In genomic region chr7:35555224-35556204, GRCm38 (mm10) we compare ENCODE assay signal across 8 mouse cellular contexts. TPM values are rescaled to one million over a fixed set of nuclear protein-coding genes. Genes with fewer than 3 reads are reported as not detected.
A peak's percentile ranks its signal among the peaks of the same experiment; 100 is the strongest.
DNase-seq lines count a peak whose midpoint lies in the region; ATAC-seq and TF ChIP-seq lines count a peak whose summit lies in the region.

No protein-coding gene starts in this region.

- DNase-seq in MEL (ENCODE audit: low read depth, low spot score) = peak; percentile 92
- DNase-seq in cerebellum, adult 2 months = peak; percentile 87 to 89
- peak; percentile 95 for DNase-seq in forelimb bud, embryonic 11.5 days (ENCODE audit: low read depth, low spot score)
- peak; percentile 91 for DNase-seq in hindbrain, embryonic 10.5 days (ENCODE audit: low spot score)
- DNase-seq in layer of hippocampus, adult 9-11 months = peak; percentile 91
- DNase-seq in lung, postnatal 0 days (ENCODE audit: low spot score) = peak; percentile 95
- DNase-seq in ovary, postnatal 14 days (ENCODE audit: low spot score) = peak; percentile 81
- peak; percentile 89 for DNase-seq in thymus, postnatal 14 days

- peak overlapping the region; percentile 87 for H3K27ac ChIP-seq in MEL (ENCODE audit: control insufficient read depth, low read depth, low read length)
- H3K27ac ChIP-seq in cerebellum, adult 2 months (ENCODE audit: insufficient read depth, low read length) = peak overlapping the region; percentile 97
- peak overlapping the region; percentile 97 for H3K27ac ChIP-seq in hindbrain, embryonic 10.5 days
- H3K27ac ChIP-seq in lung, postnatal 0 days (ENCODE audit: low read length) = peak overlapping the region; percentile 99

- H3K79me2 ChIP-seq in MEL (ENCODE audit: control insufficient read depth, insufficient read depth, low read length, poor library complexity) = peaks cover 15% of the 10 kb centered on the region

- peak; percentile 94 for ATAC-seq in lung, postnatal 0 days

- H3K4me2 ChIP-seq in lung, postnatal 0 days (replicated peaks; ENCODE audit: low read depth, low read length) = peak overlapping the region; percentile 97

- H3K9me3 ChIP-seq in MEL (replicated peaks; ENCODE audit: insufficient read depth, low read length) = no peaks in the 10 kb centered on the region
- H3K9me3 ChIP-seq in hindbrain, embryonic 10.5 days = no peaks in the 10 kb centered on the region
- H3K9me3 ChIP-seq in lung, postnatal 0 days (ENCODE audit: low read length) = no peaks in the 10 kb centered on the region

- peaks cover 7 to 39% of the 10 kb centered on the region in 2 experiments for H3K36me3 ChIP-seq in MEL (ENCODE audit: control insufficient read depth in 1 of 2, insufficient read depth in 2 of 2, low read length in 2 of 2)
- peaks cover 12% of the 10 kb centered on the region for H3K36me3 ChIP-seq in hindbrain, embryonic 10.5 days
- no peaks in the 10 kb centered on the region for H3K36me3 ChIP-seq in lung, postnatal 0 days (ENCODE audit: insufficient read depth, low read length)

- no peak for TF ChIP-seq CTCF in MEL (IDR thresholded peaks at IDR 0.05 in 2 of 3, conservative IDR thresholded peaks at IDR 0.05 in 1 of 3; ENCODE audit: control insufficient read depth in 1 of 3, insufficient read depth in 1 of 3, low read depth in 2 of 3, low read length in 3 of 3, poor library complexity in 1 of 3, severe bottlenecking in 1 of 3)
- no peak for TF ChIP-seq CTCF in cerebellum, adult 2 months (IDR thresholded peaks at IDR 0.05; ENCODE audit: borderline replicate concordance, insufficient read depth, low read depth, low read length)
- TF ChIP-seq CTCF in lung, postnatal 0 days (IDR thresholded peaks at IDR 0.05) = no peak

- H3K9ac ChIP-seq in MEL (ENCODE audit: control insufficient read depth, low read depth, low read length, poor library complexity, severe bottlenecking) = peak overlapping the region; percentile 94
- peak overlapping the region; percentile 98 for H3K9ac ChIP-seq in lung, postnatal 0 days (replicated peaks; ENCODE audit: low read depth)

- peak; percentile 83 to 88 for TF ChIP-seq POLR2A in MEL (IDR thresholded peaks at IDR 0.05; ENCODE audit: control insufficient read depth in 1 of 2, insufficient read depth in 1 of 2, low read depth in 1 of 2, low read length in 2 of 2, poor library complexity in 1 of 2)
- peak; percentile 79 for TF ChIP-seq POLR2A in cerebellum, adult 2 months (IDR thresholded peaks at IDR 0.05; ENCODE audit: borderline replicate concordance, insufficient read depth, low read length)

- H3K4me3 ChIP-seq in MEL (ENCODE audit: control insufficient read depth in 1 of 2, insufficient read depth in 1 of 2, low read depth in 2 of 2, low read length in 2 of 2) = peak overlapping the region; percentile 78 to 83
- H3K4me3 ChIP-seq in cerebellum, adult 2 months (replicated peaks; ENCODE audit: insufficient read depth, low read depth, low read length) = peak overlapping the region; percentile 79
- peak overlapping the region; percentile 87 for H3K4me3 ChIP-seq in hindbrain, embryonic 10.5 days
- peak overlapping the region; percentile 87 for H3K4me3 ChIP-seq in lung, postnatal 0 days (ENCODE audit: low read depth, low read length)

- peaks cover 10 to 40% of the 10 kb centered on the region in 2 experiments for H3K4me1 ChIP-seq in MEL (ENCODE audit: control insufficient read depth in 1 of 2, insufficient read depth in 2 of 2, low read length in 2 of 2)
- H3K4me1 ChIP-seq in cerebellum, adult 2 months (ENCODE audit: control insufficient read depth, insufficient read depth, low read length) = peaks cover 4% of the 10 kb centered on the region; the same call in 1 of the 2 replicates
- peaks cover 18% of the 10 kb centered on the region for H3K4me1 ChIP-seq in hindbrain, embryonic 10.5 days (replicated peaks)
- H3K4me1 ChIP-seq in lung, postnatal 0 days (ENCODE audit: insufficient read depth, low read depth, low read length) = peaks cover 3% of the 10 kb centered on the region; the same call in 1 of the 2 replicates

- TF ChIP-seq RAD21 in MEL (IDR thresholded peaks at IDR 0.05; ENCODE audit: low read depth, low read length) = no peak

- TF ChIP-seq EP300 in MEL (IDR thresholded peaks at IDR 0.05; ENCODE audit: low read depth in 1 of 2, low read length in 2 of 2) = 0 out of 4 replicates have a peak, but pooled peaks of 1 of the 2 experiments have one; percentile 10
- no peak for TF ChIP-seq EP300 in lung, postnatal 0 days (IDR thresholded peaks at IDR 0.05)

- no peaks in the 10 kb centered on the region for H3K27me3 ChIP-seq in MEL (ENCODE audit: control insufficient read depth in 1 of 2, insufficient read depth in 2 of 2, low read length in 2 of 2)
- no peaks in the 10 kb centered on the region for H3K27me3 ChIP-seq in cerebellum, adult 2 months (ENCODE audit: control insufficient read depth, insufficient read depth, low read length)
- H3K27me3 ChIP-seq in hindbrain, embryonic 10.5 days (ENCODE audit: insufficient read depth, poor library complexity, severe bottlenecking) = no peaks in the 10 kb centered on the region
- H3K27me3 ChIP-seq in lung, postnatal 0 days (replicated peaks; ENCODE audit: insufficient read depth, low read length) = no peaks in the 10 kb centered on the region

- WGBS in cerebellum, adult 2 months = under 1% methylated on average over 93 of the region's 93 CpGs
- 1% methylated on average over 93 of the region's 93 CpGs for WGBS in hindbrain, embryonic 10.5 days
- 2% methylated on average over 86 of the region's 93 CpGs for WGBS in lung, postnatal 0 days

TF ChIP-seq in MEL, 35 proteins besides CTCF, POLR2A, EP300 and RAD21 (continues in another document):
- TF ChIP-seq JUND (IDR thresholded peaks at IDR 0.05; ENCODE audit: low read depth, low read length) (no peak), KAT2A (conservative IDR thresholded peaks at IDR 0.05; ENCODE audit: low read depth, low read length) (no peak; the same call in 1 of the 2 replicates), HCFC1 (IDR thresholded peaks at IDR 0.05; ENCODE audit: low read depth, low read length) (peak; percentile 84), MYC (IDR thresholded peaks at IDR 0.05; ENCODE audit: low read depth, low read length) (0 out of 2 replicates have a peak, but pooled peaks have one; percentile 6), ZNF384 (IDR thresholded peaks at IDR 0.05; ENCODE audit: low read depth, low read length) (no peak), GATA1 (IDR thresholded peaks at IDR 0.05; ENCODE audit: low read depth, low read length) (no peak), MEF2A (IDR thresholded peaks at IDR 0.05; ENCODE audit: extremely low read depth, insufficient replicate concordance, low read depth, low read length, poor library complexity, severe bottlenecking) (no peak), MYB (IDR thresholded peaks at IDR 0.05; ENCODE audit: low read depth, low read length) (no peak), GABPA (IDR thresholded peaks at IDR 0.05; ENCODE audit: low read depth, low read length) (no peak), POLR2AphosphoS5 (IDR thresholded peaks at IDR 0.05; ENCODE audit: borderline replicate concordance, low read depth, low read length) (no peak), ZKSCAN1 (IDR thresholded peaks at IDR 0.05; ENCODE audit: low read depth, low read length) (no peak), SIN3A (IDR thresholded peaks at IDR 0.05; ENCODE audit: low read length) (peak; percentile 69), SMC3 (IDR thresholded peaks at IDR 0.05; ENCODE audit: low read depth, low read length) (no peak), TBP (IDR thresholded peaks at IDR 0.05; ENCODE audit: low read depth, low read length) (peak; percentile 56; the same call in 1 of the 2 replicates), MAX (IDR thresholded peaks at IDR 0.05; ENCODE audit: low read length) (peak; percentile 68), POLR2AphosphoS2 (IDR thresholded peaks at IDR 0.05; ENCODE audit: low read length) (no peak; the same call in 1 of the 2 replicates), ELF1 (IDR thresholded peaks at IDR 0.05; ENCODE audit: low read depth, low read length) (0 out of 2 replicates have a peak, but pooled peaks have one; percentile 7), USF1 (IDR thresholded peaks at IDR 0.05; ENCODE audit: low read depth, low read length) (no peak), RCOR1 (IDR thresholded peaks at IDR 0.05; ENCODE audit: low read depth, low read length) (no peak)

RNA-seq across cellular contexts. Expression of gene Nudt19, which starts 0.6 kb away (rescaled TPM):
- total RNA-seq in MEL (2012; rRNA removed) = 83.2 and 89.1 TPM in 2 replicates
- polyA plus RNA-seq in MEL (2012; ENCODE audit: insufficient read depth in 1 of 2, insufficient read length in 2 of 2, low read depth in 1 of 2, low replicate concordance in 2 of 2, missing spikeins in 1 of 2) = 100 to 1,000 TPM in 1 of 2 experiments, 10 to 100 TPM in 1; 67.6 to 631 TPM
- 88.4 and 103 TPM in 2 replicates for polyA plus RNA-seq in cerebellum, adult 2 months (2012; rRNA removed)
- polyA plus RNA-seq in hindbrain, embryonic 10.5 days (2016; fragmentation: Nextera tagmentation; extraction: Ambion mirVana) = 41.8 and 48.7 TPM in 2 replicates
- 28.9 and 30.5 TPM in 2 replicates for polyA plus RNA-seq in lung, postnatal 0 days (2015; fragmentation: Nextera tagmentation; extraction: Ambion mirVana)

RNA-seq across cellular contexts. Expression of gene Tdrd12, which starts 18.0 kb away (rescaled TPM):
- 0.26 and 0.50 TPM in 2 replicates for total RNA-seq in MEL (2012; rRNA removed)
- under 1 TPM in 1 of 2 experiments, not detected in 1; 0.25 TPM for polyA plus RNA-seq in MEL (2012; ENCODE audit: insufficient read depth in 1 of 2, insufficient read length in 2 of 2, low read depth in 1 of 2, low replicate concordance in 2 of 2, missing spikeins in 1 of 2)
- 0.35 and 0.54 TPM in 2 replicates for polyA plus RNA-seq in cerebellum, adult 2 months (2012; rRNA removed)
- polyA plus RNA-seq in hindbrain, embryonic 10.5 days (2016; fragmentation: Nextera tagmentation; extraction: Ambion mirVana) = 0.30 TPM in 1 of 2 replicates, not detected in the other
- polyA plus RNA-seq in lung, postnatal 0 days (2015; fragmentation: Nextera tagmentation; extraction: Ambion mirVana) = 0.12 TPM in 1 of 2 replicates, not detected in the other

RNA-seq across cellular contexts. Expression of gene Rgs9bp, which starts 29.9 kb away (rescaled TPM):
- 0.10 and 0.12 TPM in 2 replicates for total RNA-seq in MEL (2012; rRNA removed)
- polyA plus RNA-seq in MEL (2012; ENCODE audit: insufficient read depth in 1 of 2, insufficient read length in 2 of 2, low read depth in 1 of 2, low replicate concordance in 2 of 2, missing spikeins in 1 of 2) = under 1 TPM in 1 of 2 experiments, not detected in 1; 0.43 TPM
- 0.03 and 0.07 TPM in 2 replicates for polyA plus RNA-seq in cerebellum, adult 2 months (2012; rRNA removed)
- 0.18 and 0.26 TPM in 2 replicates for polyA plus RNA-seq in hindbrain, embryonic 10.5 days (2016; fragmentation: Nextera tagmentation; extraction: Ambion mirVana)
- 0.02 and 0.04 TPM in 2 replicates for polyA plus RNA-seq in lung, postnatal 0 days (2015; fragmentation: Nextera tagmentation; extraction: Ambion mirVana)

RNA-seq across cellular contexts. Expression of gene Ankrd27, which starts 30.5 kb away (rescaled TPM):
- total RNA-seq in MEL (2012; rRNA removed) = 74.2 and 74.9 TPM in 2 replicates
- 100 to 1,000 TPM in 1 of 2 experiments, 10 to 100 TPM in 1; 49.0 to 103 TPM for polyA plus RNA-seq in MEL (2012; ENCODE audit: insufficient read depth in 1 of 2, insufficient read length in 2 of 2, low read depth in 1 of 2, low replicate concordance in 2 of 2, missing spikeins in 1 of 2)
- 23.5 and 25.0 TPM in 2 replicates for polyA plus RNA-seq in cerebellum, adult 2 months (2012; rRNA removed)
- polyA plus RNA-seq in hindbrain, embryonic 10.5 days (2016; fragmentation: Nextera tagmentation; extraction: Ambion mirVana) = 31.4 and 36.8 TPM in 2 replicates
- 12.7 and 16.7 TPM in 2 replicates for polyA plus RNA-seq in lung, postnatal 0 days (2015; fragmentation: Nextera tagmentation; extraction: Ambion mirVana)

Comparison
In these comparisons a context has a peak if more than half of its experiments do, and no peak if none do; other contexts are left out.
1. Peak in every context shown above with its lines: DNase-seq, ATAC-seq, H3K4me3 ChIP-seq and H3K27ac ChIP-seq.